In the genomic region with DNA sequence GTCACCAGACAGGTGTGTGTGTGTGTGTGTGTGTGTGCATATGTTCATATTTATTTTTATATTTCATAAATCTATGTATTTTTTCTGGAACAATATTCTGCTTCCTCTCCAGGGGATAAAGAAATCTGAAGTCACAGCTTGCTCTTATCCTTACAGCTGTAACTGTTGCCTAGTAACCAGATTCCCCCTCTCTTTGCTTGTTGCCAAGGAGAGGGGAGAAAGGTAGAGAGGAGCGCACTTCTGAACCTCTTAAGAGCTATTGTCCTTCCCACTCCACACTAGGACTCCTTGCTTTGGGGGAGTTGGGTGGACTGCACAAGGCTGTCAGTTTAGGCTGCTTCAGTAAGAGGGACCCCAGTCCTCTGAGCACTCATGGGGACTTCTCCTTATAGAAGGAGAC, we compare ENCODE assay signal across 15 mouse cellular contexts. TPM values are rescaled to one million over a fixed set of nuclear protein-coding genes. Genes with fewer than 3 reads are reported as not detected.
A peak's percentile ranks its signal among the peaks of the same experiment; 100 is the strongest.
DNase-seq lines count a peak whose midpoint lies in the region; ATAC-seq and TF ChIP-seq lines count a peak whose summit lies in the region.
"Had no signal": no experiment of that assay in that cellular context is flagged by ENCODE, and none has a peak within 500 bp of the region (broad histone marks: within the 10 kb centered on the region; RNA-seq: fewer than 3 reads in every experiment).

No protein-coding gene starts in this region.

- peaks cover 16% of the 10 kb centered on the region for H3K4me1 ChIP-seq in hindbrain, embryonic 15.5 days (replicated peaks)
- H3K4me1 ChIP-seq in hindbrain, embryonic 12.5 days = peaks cover 8% of the 10 kb centered on the region; the same call in 1 of the 2 replicates
- 0 out of 2 replicates have a peak, but pooled peaks cover 3% of the 10 kb centered on the region for H3K4me1 ChIP-seq in forebrain, embryonic 16.5 days (replicated peaks; ENCODE audit: control insufficient read depth, insufficient read depth, low read length)
- peaks cover 8% of the 10 kb centered on the region; the same call in 1 of the 2 replicates for H3K4me1 ChIP-seq in midbrain, postnatal 0 days (ENCODE audit: insufficient read depth, low read length)
- H3K4me1 ChIP-seq: limb, embryonic 13.5 days had no signal

- peak; percentile 88 for DNase-seq in brain, embryonic 14.5 days (ENCODE audit: low read depth)
- peak; percentile 38 for DNase-seq in midbrain, postnatal 0 days (ENCODE audit: low spot score)
- no peak for DNase-seq in heart, adult 8-10 months (ENCODE audit: low spot score)
- no peak for DNase-seq in lung, adult 18-20 months
- DNase-seq: adrenal gland, adult 2 months; cerebellum, postnatal 14 days; gastrocnemius, adult 2 months; right cerebral cortex, postnatal 14 days; thymus, adult 18-20 months had no signal

- no peaks in the 10 kb centered on the region for H3K27me3 ChIP-seq in hindbrain, embryonic 15.5 days
- no peaks in the 10 kb centered on the region for H3K27me3 ChIP-seq in hindbrain, embryonic 12.5 days
- no peaks in the 10 kb centered on the region for H3K27me3 ChIP-seq in forebrain, embryonic 16.5 days (replicated peaks; ENCODE audit: control insufficient read depth, insufficient read depth, low read length)
- no peaks in the 10 kb centered on the region for H3K27me3 ChIP-seq in midbrain, postnatal 0 days (ENCODE audit: insufficient read depth, low read length)
- H3K27me3 ChIP-seq: limb, embryonic 13.5 days had no signal

- H3K9ac ChIP-seq in hindbrain, embryonic 15.5 days = no peak overlapping the region
- H3K9ac ChIP-seq in hindbrain, embryonic 12.5 days = no peak overlapping the region
- H3K9ac ChIP-seq in forebrain, embryonic 16.5 days (replicated peaks; ENCODE audit: low read depth, low read length) = no peak overlapping the region
- H3K9ac ChIP-seq in midbrain, postnatal 0 days (replicated peaks; ENCODE audit: low read length, poor library complexity, severe bottlenecking) = no peak overlapping the region
- H3K9ac ChIP-seq: limb, embryonic 13.5 days had no signal

- no peak for TF ChIP-seq CTCF in brain, embryonic 14.5 days (IDR thresholded peaks at IDR 0.05; ENCODE audit: borderline replicate concordance, extremely low read depth, insufficient read depth, insufficient read length)
- TF ChIP-seq CTCF in midbrain, postnatal 0 days (IDR thresholded peaks at IDR 0.05) = no peak

- H3K36me3 ChIP-seq in hindbrain, embryonic 15.5 days = no peaks in the 10 kb centered on the region
- no peaks in the 10 kb centered on the region for H3K36me3 ChIP-seq in hindbrain, embryonic 12.5 days
- H3K36me3 ChIP-seq in forebrain, embryonic 16.5 days (ENCODE audit: control insufficient read depth, insufficient read depth) = no peaks in the 10 kb centered on the region
- H3K36me3 ChIP-seq in midbrain, postnatal 0 days (ENCODE audit: insufficient read depth, low read length) = peaks cover 16% of the 10 kb centered on the region; the same call in 1 of the 2 replicates
- H3K36me3 ChIP-seq: limb, embryonic 13.5 days had no signal

- H3K4me3 ChIP-seq in hindbrain, embryonic 15.5 days = peak overlapping the region; percentile 12; the same call in 1 of the 2 replicates
- no peak overlapping the region for H3K4me3 ChIP-seq in hindbrain, embryonic 12.5 days
- H3K4me3 ChIP-seq in forebrain, embryonic 16.5 days (replicated peaks; ENCODE audit: low read length) = 0 out of 2 replicates have a peak overlapping the region, but pooled peaks have one; percentile 8
- H3K4me3 ChIP-seq in midbrain, postnatal 0 days (ENCODE audit: low read depth, low read length) = peak overlapping the region; percentile 24; the same call in 1 of the 2 replicates
- H3K4me3 ChIP-seq: gastrocnemius, adult 2 months; limb, embryonic 13.5 days had no signal

- whole genome bisulfite sequencing in hindbrain, embryonic 15.5 days = 11% methylated on average over 1 of the region's 1 CpGs
- 38% methylated on average over 1 of the region's 1 CpGs for WGBS in hindbrain, embryonic 12.5 days
- WGBS in forebrain, embryonic 16.5 days = 15% methylated on average over 1 of the region's 1 CpGs
- 13% methylated on average over 1 of the region's 1 CpGs for WGBS in midbrain, postnatal 0 days

- ATAC-seq in hindbrain, embryonic 15.5 days (ENCODE audit: low FRiP score, low read depth) = peak; percentile 79; the same call in 1 of the 2 replicates
- no peak for ATAC-seq in hindbrain, embryonic 12.5 days (ENCODE audit: low FRiP score)
- ATAC-seq in forebrain, embryonic 16.5 days = peak; percentile 86
- peak; percentile 68; the same call in 1 of the 2 replicates for ATAC-seq in midbrain, postnatal 0 days (ENCODE audit: low FRiP score)

- no peaks in the 10 kb centered on the region for H3K9me3 ChIP-seq in hindbrain, embryonic 15.5 days
- no peaks in the 10 kb centered on the region for H3K9me3 ChIP-seq in hindbrain, embryonic 12.5 days (replicated peaks)
- H3K9me3 ChIP-seq in forebrain, embryonic 16.5 days (ENCODE audit: control insufficient read depth, low read length) = no peaks in the 10 kb centered on the region
- H3K9me3 ChIP-seq in midbrain, postnatal 0 days (ENCODE audit: low read length) = no peaks in the 10 kb centered on the region
- H3K9me3 ChIP-seq: limb, embryonic 13.5 days had no signal

- H3K4me2 ChIP-seq in hindbrain, embryonic 15.5 days = peak overlapping the region; percentile 43
- H3K4me2 ChIP-seq in hindbrain, embryonic 12.5 days (replicated peaks) = no peak overlapping the region
- H3K4me2 ChIP-seq in forebrain, embryonic 16.5 days (ENCODE audit: low read length) = peak overlapping the region; percentile 24; the same call in 1 of the 2 replicates
- peak overlapping the region; percentile 37 for H3K4me2 ChIP-seq in midbrain, postnatal 0 days (ENCODE audit: low read depth, low read length, poor library complexity, severe bottlenecking)
- H3K4me2 ChIP-seq: limb, embryonic 13.5 days had no signal

- H3K27ac ChIP-seq in hindbrain, embryonic 15.5 days (replicated peaks) = peak overlapping the region; percentile 57
- H3K27ac ChIP-seq in hindbrain, embryonic 12.5 days = no peak overlapping the region
- peak overlapping the region; percentile 45; the same call in 1 of the 2 replicates for H3K27ac ChIP-seq in forebrain, embryonic 16.5 days (ENCODE audit: low read length)
- H3K27ac ChIP-seq in midbrain, postnatal 0 days (ENCODE audit: low read depth, low read length) = peak overlapping the region; percentile 62
- H3K27ac ChIP-seq: gastrocnemius, adult 2 months; limb, embryonic 13.5 days; macrophage had no signal

- no peak for TF ChIP-seq POLR2A in brain, embryonic 14.5 days (IDR thresholded peaks at IDR 0.05; ENCODE audit: borderline replicate concordance, extremely low read depth, insufficient read depth, insufficient read length, poor library complexity, severe bottlenecking)

RNA-seq across cellular contexts. Expression of a gene that starts 40.1 kb away (rescaled TPM):
- 10.7 and 11.0 TPM in 2 replicates for polyA plus RNA-seq in hindbrain, embryonic 15.5 days (2015; fragmentation: Nextera tagmentation; extraction: Ambion mirVana)
- polyA plus RNA-seq in hindbrain, embryonic 12.5 days (2016; fragmentation: Nextera tagmentation; extraction: Ambion mirVana) = 1.3 TPM in 2 replicates
- 59.5 and 68.2 TPM in 2 replicates for polyA plus RNA-seq in brain, embryonic 14.5 days (2012; rRNA removed)
- 6.5 and 12.5 TPM in 2 replicates for polyA plus RNA-seq in forebrain, embryonic 16.5 days (2015; fragmentation: Nextera tagmentation; extraction: Ambion mirVana)
- 55.7 and 103 TPM in 2 replicates for total RNA-seq in midbrain, postnatal 0 days (2014; rRNA removed)
- polyA plus RNA-seq in midbrain, postnatal 0 days (2015; fragmentation: Nextera tagmentation; extraction: Ambion mirVana) = 17.6 and 21.9 TPM in 2 replicates
- under 1 TPM in 1 of 4 experiments, not detected in 3; 0.16 TPM for total RNA-seq in heart, adult 8-10 months (2022)
- total RNA-seq: gastrocnemius, adult 2 months had no signal
- polyA plus RNA-seq: heart, embryonic 16.5 days; macrophage had no signal

Comparison
In these comparisons a context has a peak if more than half of its experiments do, and no peak if none do; other contexts are left out.
1. DNase-seq: peak in brain, embryonic 14.5 days (single experiment) and midbrain, postnatal 0 days (single experiment); none in heart, adult 8-10 months (single experiment) and lung, adult 18-20 months (0 of 2).